Mouse (Mus musculus): ENCODE data around the gene Klhdc4. TPM values are rescaled to one million over a fixed set of nuclear protein-coding genes. Genes with fewer than 3 reads are reported as not detected.
A peak's percentile ranks its signal among the peaks of the same experiment; 100 is the strongest.

Gene Klhdc4
- polyA plus RNA-seq, 1 experiment from 2014 or later: 76.8 TPM

DNA sequence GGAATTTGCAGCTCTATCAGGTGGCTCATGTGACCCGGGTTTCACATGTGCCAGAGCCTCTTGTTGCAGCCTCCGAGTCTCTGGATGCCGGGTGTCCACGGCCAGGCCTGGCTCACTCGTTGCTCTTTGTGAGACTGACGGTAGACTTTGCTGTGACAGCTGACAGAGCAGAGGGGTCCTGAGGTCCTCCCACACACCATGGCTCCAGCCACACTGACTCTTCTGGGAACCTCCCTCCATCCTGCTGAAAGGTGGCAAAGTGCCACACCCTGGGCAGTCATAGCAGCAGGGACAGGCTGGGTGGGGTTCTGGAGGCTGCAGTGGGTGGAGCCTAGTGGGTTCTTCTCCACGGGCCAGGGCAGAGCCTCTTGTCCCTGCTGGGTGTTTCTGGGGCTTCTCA lies 68.9 kb downstream of the Klhdc4 start:
- no peaks in the 10 kb centered on the region for H3K36me3 ChIP-seq (replicated peaks)
- H3K27me3 ChIP-seq (ENCODE audit: poor library complexity, severe bottlenecking): no peaks in the 10 kb centered on the region
- no peaks in the 10 kb centered on the region for H3K4me1 ChIP-seq
- H3K4me3 ChIP-seq: no peak overlapping the region
- no peak overlapping the region for H3K27ac ChIP-seq
- DNase-seq (ENCODE audit: extremely low spot score, low spot score): no peak
- H3K9me3 ChIP-seq: no peaks in the 10 kb centered on the region
- WGBS: 90% methylated on average over 7 of the region's 7 CpGs

DNA sequence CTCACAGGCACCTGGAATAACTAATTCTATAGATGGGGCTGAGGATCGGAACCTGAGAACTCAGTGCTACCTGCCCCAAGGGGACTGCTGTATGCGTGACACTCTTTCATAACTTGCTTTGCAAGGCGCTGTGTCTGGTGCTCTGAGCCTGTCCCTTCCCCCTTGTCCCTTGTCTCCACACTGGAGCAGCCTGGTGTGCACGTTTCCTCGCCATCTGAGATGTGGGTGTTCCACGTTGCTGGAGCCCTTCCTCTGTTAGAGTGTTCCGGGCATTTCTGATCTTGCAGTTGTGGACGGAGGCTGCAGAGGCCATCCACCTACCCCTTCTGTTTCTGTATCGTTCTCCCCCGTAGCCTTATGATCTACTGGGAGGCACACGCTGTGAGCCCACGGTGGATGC lies 70.9 kb downstream of the Klhdc4 start:
- WGBS: 77% methylated on average over 12 of the region's 12 CpGs
- no peak for DNase-seq (ENCODE audit: extremely low spot score, low spot score)
- Histone ChIP-seq H3K27me3 (ENCODE audit: poor library complexity, severe bottlenecking) (peaks cover 13% of the 10 kb centered on the region), H3K4me3 (no peak overlapping the region), H3K36me3 (replicated peaks) (no peaks in the 10 kb centered on the region), H3K4me1 (no peaks in the 10 kb centered on the region), H3K9me3 (no peaks in the 10 kb centered on the region), H3K27ac (no peak overlapping the region)

DNA sequence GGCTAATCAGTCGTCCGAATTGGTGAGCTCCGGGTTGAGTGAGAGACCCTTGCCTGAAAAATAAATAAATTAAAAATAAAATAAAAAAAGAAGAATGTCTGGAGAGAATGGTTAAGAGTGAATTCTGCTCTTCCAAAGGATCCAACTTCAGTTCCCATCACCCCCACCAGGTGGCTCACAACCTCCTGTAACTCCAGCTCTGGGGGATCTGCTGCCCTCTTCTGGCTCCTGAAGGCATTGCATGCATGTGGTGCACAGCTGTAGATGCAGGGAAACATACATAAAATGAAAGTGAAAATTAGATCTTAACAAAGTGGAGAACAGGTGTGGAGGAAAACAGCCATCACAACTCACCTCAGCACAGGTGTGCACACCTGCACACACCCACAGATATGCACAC lies 78.0 kb downstream of the Klhdc4 start:
- H3K27ac ChIP-seq: no peak overlapping the region
- no peaks in the 10 kb centered on the region for H3K36me3 ChIP-seq (replicated peaks)
- WGBS: 22% methylated on average over 3 of the region's 3 CpGs
- no peak overlapping the region for H3K4me3 ChIP-seq
- no peaks in the 10 kb centered on the region for H3K4me1 ChIP-seq
- peaks cover 25% of the 10 kb centered on the region for H3K27me3 ChIP-seq (ENCODE audit: poor library complexity, severe bottlenecking)
- H3K9me3 ChIP-seq: no peaks in the 10 kb centered on the region; the same call in 1 of the 2 replicates
- peak; percentile 68 for DNase-seq (ENCODE audit: extremely low spot score, low spot score)

DNA sequence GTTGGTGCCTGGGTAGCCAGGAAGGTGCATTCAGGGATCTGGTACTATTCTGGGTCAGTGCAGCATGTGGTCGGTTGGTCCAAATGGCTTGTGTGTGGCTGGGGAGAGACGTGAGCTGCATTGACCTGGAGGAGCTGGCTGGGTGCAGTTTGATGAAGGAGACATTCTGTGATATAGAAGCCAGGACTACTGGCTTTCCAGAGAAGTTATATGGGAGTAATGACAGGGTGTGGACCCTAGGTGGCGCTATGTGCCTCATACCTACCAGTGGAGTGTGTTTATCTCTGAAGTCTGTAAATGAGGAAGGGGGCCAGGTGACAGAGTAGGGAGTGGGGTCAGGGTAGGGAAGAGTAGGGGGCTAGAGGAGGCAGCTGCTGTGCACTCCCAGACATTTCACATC lies 78.9 kb downstream of the Klhdc4 start:
- no peak overlapping the region for H3K4me3 ChIP-seq
- no peak overlapping the region for H3K27ac ChIP-seq
- DNase-seq (ENCODE audit: extremely low spot score, low spot score): no peak
- H3K9me3 ChIP-seq: no peaks in the 10 kb centered on the region; the same call in 1 of the 2 replicates
- WGBS: 41% methylated on average over 3 of the region's 3 CpGs
- no peaks in the 10 kb centered on the region for H3K4me1 ChIP-seq
- H3K36me3 ChIP-seq (replicated peaks): no peaks in the 10 kb centered on the region
- H3K27me3 ChIP-seq (ENCODE audit: poor library complexity, severe bottlenecking): peaks cover 25% of the 10 kb centered on the region

DNA sequence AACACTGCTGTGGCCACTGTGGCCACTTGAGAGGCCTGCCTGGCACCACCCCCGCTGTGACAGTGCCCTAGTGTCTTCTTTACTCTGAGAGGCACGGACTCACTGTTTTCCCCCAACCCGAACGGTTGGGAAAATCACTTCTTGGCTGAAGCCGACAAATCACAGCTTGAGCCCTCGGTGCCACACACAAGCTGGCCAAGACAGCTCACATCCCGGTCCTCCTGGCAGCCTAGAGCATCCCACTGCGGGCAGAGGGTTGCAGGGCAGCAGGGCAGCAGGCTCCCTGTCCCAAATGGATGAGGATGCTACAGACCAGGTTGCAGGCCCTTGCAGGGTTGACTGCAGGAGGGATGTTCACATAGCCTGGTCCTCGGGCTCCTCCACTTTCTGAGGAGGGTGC lies 79.9 kb downstream of the Klhdc4 start:
- no peak for DNase-seq (ENCODE audit: extremely low spot score, low spot score)
- WGBS: 84% methylated on average over 9 of the region's 9 CpGs
- no peak overlapping the region for H3K4me3 ChIP-seq
- H3K27ac ChIP-seq: no peak overlapping the region
- no peaks in the 10 kb centered on the region for H3K4me1 ChIP-seq
- H3K27me3 ChIP-seq (ENCODE audit: poor library complexity, severe bottlenecking): peaks cover 23% of the 10 kb centered on the region
- no peaks in the 10 kb centered on the region; the same call in 1 of the 2 replicates for H3K9me3 ChIP-seq
- H3K36me3 ChIP-seq (replicated peaks): no peaks in the 10 kb centered on the region

Other genes starting within 250 kb of the Klhdc4 start
- 175 TPM in 2 replicates for gene Map1lc3b, start 239.2 kb downstream of the Klhdc4 start, polyA plus RNA-seq (2016; fragmentation: Nextera tagmentation; extraction: Ambion mirVana)
- 16.4 and 16.9 TPM in 2 replicates for gene Zcchc14, start 176.7 kb downstream of the Klhdc4 start, polyA plus RNA-seq (2016; fragmentation: Nextera tagmentation; extraction: Ambion mirVana)
- gene Jph3, start 99.9 kb downstream of the Klhdc4 start, polyA plus RNA-seq (2016; fragmentation: Nextera tagmentation; extraction: Ambion mirVana): 5.6 and 7.7 TPM in 2 replicates
- 27.4 and 30.5 TPM in 2 replicates for gene Slc7a5, start 78.1 kb upstream of the Klhdc4 start, polyA plus RNA-seq (2016; fragmentation: Nextera tagmentation; extraction: Ambion mirVana)
- not detected in 2 replicates for gene Car5a, start 115.3 kb upstream of the Klhdc4 start, polyA plus RNA-seq (2016; fragmentation: Nextera tagmentation; extraction: Ambion mirVana)
- gene Banp, start 120.2 kb upstream of the Klhdc4 start, polyA plus RNA-seq (2016; fragmentation: Nextera tagmentation; extraction: Ambion mirVana): 44.1 and 56.4 TPM in 2 replicates